Mouse (Mus musculus) lung, adult 2 months (tissue): ENCODE measurements at regions not wholly inside any gene's neighbourhood (a gene's known extent, or its start where the extent isn't known, plus 50 kb on each side); places are given as distances from the start of the nearest gene placed in this dataset.

Experiments
- CTCF ChIP-seq: fragments of 200-500 bp; IDR thresholded peaks from 2 replicates; pipeline ENCODE4 v1.5.1; 2011; ENCODE audit warnings: mild to moderate bottlenecking, low read length, control low read depth; ENCODE audit not compliant: insufficient read depth
- POLR2A ChIP-seq: fragments of 200-500 bp; IDR thresholded peaks from 2 replicates; pipeline ENCODE4 v1.6.1; 2011; ENCODE audit warnings: low read depth, mild to moderate bottlenecking, control low read depth, low read length, borderline replicate concordance; ENCODE audit errors: extremely low read depth

DNA sequence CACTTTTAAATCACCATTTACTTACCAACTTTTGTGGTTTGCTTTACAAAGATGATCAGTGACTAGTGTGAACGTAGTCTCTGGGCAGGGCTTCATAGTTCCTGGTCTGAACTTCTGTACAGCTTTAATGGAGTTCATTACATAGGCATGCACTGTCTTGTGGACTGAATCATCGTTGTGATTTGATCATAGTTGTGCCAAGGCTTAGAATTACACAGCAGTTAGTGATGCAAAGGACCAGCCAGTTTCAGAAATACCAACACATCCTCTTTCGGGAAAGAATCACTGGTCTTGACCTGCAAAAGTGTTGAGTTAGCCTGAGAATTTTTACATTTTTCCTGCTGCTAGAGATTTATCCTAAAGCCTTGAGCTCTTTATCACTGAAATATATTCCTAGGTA lies 222.3 kb upstream of the Marcks start:
- TF ChIP-seq CTCF (no peak), POLR2A (no peak)
